Mouse (Mus musculus): ENCODE measurements around the gene Cptp. TPM values are rescaled to one million over a fixed set of nuclear protein-coding genes. Genes with fewer than 3 reads are reported as not detected.

Gene Cptp
- total RNA-seq, 2 experiments from 2014 or later, result 3.4 to 12.6 TPM

DNA sequence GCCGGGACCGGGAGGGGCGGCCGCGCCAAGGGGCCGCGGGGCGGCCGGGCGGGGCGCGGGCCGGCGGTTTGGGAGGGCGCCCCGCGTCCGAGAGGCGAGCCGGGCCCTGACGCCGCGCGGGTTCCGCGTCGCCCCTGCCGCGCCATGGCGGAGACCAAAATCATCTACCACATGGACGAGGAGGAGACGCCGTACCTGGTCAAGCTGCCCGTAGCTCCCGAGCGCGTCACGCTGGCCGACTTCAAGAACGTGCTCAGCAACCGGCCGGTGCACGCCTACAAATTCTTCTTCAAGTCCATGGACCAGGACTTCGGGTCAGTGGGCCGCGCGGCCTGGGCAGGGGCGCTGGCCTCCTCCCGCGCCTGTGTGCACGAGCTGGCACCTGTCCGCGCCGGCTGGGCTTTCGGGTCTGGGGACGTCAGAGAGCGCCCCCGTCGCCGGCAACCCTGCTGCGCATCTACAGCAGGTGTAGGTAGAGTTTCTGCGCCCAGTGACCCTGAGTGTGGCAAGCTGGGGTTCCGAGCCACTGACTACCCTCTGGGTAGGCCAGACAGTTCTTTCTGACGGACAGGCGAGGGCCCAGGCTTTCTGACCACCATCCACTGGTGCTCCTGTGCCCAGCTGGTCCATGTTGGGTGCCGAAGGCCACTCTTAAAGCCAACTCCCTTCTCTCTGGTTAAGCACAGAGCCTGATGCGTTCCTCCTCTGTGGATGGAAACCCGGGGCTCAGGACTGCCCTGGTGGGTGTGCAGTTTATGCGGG lies 21.5 kb downstream of the Cptp start:
- ATAC-seq (replicated peaks; ENCODE audit: low FRiP score, poor library complexity, severe bottlenecking), result peak; percentile 25; the same call in 1 of the 2 replicates

DNA sequence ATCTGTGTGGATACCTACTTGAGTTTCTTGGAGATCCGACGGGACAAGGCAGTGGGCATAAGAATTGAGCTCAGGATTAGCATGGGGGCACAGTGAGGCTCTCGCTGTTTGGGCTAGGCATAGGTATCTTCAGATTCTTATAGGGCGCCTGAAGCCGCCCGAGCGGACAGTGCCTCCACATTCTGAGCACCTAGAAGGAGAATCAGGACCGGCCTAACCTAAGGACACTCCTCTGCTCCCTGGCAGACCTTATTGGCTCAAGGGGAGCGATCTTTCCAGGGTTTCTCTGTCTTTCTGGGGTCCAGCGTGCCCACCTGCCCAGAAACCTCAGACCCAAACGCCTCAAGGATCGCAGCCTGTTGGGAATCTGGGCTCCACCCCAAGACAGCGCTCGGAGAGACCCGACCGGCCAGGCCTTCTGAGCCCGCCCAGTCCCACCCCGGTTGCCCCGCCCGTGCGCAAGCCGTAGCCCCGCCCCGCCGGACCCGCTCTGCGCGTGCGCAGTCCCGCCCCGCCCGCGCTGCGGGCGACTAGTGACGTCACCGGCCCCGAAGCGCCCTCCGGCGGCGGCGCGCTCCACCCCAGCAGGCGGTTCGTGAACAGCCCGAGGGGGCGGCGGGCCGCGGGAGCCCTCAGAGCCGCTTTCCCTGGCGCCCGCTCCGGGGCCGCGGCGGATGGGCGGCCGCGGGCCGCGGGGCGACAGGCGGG lies 22.2 kb downstream of the Cptp start, which contains the start of gene Dvl1:
Gene Dvl1 (plus strand): TSS at position 532 of the 708 bp plus-strand sequence.
- peak; percentile 82 for ATAC-seq (replicated peaks; ENCODE audit: low FRiP score, poor library complexity, severe bottlenecking)

DNA sequence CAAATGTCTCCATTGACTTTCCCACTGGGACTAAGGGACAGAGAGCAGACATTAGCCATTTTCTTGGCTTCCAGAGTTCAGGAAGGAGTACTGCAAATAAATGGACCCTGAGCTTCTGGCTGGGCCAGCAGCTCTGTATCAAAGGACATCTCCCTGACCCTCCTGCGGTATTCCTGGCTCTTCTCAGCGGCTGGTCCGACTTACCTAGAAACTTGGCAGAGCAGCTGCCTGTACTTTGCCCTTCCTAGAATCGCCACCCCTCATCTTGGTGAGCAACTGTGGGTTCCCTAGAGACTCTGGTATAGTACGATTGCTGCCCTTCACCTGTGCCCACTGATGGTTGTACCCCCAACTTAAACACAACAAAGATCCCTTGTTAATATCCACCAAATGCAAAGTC lies 26.0 kb downstream of the Cptp start:
- no peak for ATAC-seq (replicated peaks; ENCODE audit: low FRiP score, poor library complexity, severe bottlenecking)

- no peak for ATAC-seq (replicated peaks; ENCODE audit: low FRiP score, poor library complexity, severe bottlenecking)
These were observed 27.5 kb downstream of the Cptp start for GRCm38 (mm10) chr4:155841651-155842270.

DNA sequence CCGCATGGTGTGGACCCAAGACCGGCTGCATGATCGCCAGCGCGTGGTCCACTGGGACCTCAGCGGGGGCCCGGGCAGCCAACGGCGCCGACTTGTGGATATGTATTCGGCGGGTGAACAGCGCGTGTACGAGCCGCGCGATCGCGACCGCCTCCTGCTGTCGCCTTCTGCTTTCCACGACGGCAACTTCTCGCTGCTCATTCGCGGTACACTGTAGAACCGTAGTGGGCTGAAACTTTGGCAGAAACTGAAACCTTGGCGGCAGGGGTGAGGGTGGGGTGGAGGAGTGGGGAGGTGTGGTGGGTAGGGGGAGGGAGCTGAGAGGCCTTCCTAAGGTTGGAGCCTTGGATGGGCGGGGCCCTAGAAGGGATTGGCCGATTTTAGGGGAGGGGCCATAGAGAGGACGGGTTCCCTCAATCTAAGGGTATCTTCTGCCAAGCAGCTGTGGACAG lies 28.2 kb downstream of the Cptp start:
- ATAC-seq (replicated peaks; ENCODE audit: low FRiP score, poor library complexity, severe bottlenecking), result peak; percentile 45

DNA sequence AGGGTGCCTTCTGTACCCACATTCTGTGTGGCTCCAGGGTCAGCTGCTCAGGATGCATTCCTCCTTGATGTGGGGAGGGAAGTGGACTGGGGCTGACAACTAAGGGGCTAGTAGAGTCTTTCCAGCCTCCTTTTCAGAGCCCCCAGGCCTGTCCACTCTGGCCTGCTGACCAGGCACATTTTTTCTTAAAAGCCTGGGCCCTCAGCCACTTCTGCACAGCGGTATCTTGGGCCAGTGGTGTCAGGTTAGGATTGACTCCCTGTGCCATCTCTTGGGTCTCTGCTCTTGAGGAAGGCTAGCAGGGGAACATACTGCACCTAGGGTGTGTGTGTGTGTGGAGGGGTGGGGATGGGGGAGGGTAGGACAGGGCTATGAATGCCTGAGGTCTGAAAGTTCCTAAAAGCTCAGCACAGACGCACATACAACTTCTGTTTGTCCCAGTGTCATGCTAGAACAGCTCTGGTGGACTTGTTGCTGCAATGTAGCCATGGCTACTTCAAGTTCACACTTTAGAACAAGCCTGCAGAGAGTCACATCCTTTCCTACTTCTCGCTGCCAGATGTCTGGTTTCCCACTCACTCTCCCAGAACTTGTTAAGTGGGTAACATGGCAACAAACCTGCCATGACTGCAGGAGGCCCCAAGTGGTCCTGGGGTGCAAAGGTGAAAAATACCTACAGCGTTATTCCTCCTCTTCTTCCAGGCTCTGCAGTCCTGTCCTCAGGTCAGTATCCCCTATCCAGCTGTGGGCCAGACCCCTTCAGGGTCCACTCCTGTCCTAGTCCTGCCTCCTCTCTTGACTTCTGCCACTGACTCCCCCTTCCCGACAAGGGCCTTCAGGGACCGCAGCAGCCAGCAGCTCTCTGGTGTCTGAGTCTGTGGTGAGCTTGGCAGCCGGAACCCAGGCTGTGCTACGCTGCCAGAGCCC lies 28.9 kb downstream of the Cptp start:
- no peak for ATAC-seq (replicated peaks; ENCODE audit: low FRiP score, poor library complexity, severe bottlenecking)

DNA sequence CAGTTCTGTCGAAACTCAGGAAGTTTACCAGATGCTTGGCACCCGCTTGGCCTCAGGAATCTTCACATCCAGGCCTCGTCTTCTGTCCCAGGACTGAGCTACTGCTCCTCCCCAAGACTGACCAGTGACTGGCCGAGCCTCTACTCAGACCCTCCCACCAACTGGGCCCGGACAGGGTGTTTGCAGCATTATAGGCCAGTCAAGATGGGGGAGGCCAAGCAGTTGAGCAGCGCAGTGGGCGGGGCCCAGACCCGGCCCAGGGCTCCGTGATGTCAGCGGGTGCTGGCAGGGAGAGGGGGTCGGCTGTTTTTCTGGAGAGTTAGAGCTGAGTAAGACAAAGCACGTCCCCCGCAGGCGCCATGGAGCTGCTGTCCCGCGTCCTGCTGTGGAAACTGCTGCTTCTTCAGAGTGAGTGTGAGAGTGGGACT lies 29.7 kb downstream of the Cptp start, which contains the start of gene Mxra8:
Gene Mxra8 (plus strand): TSS at position 198 of the 428 bp plus-strand sequence.
- no peak for ATAC-seq (replicated peaks; ENCODE audit: low FRiP score, poor library complexity, severe bottlenecking)

DNA sequence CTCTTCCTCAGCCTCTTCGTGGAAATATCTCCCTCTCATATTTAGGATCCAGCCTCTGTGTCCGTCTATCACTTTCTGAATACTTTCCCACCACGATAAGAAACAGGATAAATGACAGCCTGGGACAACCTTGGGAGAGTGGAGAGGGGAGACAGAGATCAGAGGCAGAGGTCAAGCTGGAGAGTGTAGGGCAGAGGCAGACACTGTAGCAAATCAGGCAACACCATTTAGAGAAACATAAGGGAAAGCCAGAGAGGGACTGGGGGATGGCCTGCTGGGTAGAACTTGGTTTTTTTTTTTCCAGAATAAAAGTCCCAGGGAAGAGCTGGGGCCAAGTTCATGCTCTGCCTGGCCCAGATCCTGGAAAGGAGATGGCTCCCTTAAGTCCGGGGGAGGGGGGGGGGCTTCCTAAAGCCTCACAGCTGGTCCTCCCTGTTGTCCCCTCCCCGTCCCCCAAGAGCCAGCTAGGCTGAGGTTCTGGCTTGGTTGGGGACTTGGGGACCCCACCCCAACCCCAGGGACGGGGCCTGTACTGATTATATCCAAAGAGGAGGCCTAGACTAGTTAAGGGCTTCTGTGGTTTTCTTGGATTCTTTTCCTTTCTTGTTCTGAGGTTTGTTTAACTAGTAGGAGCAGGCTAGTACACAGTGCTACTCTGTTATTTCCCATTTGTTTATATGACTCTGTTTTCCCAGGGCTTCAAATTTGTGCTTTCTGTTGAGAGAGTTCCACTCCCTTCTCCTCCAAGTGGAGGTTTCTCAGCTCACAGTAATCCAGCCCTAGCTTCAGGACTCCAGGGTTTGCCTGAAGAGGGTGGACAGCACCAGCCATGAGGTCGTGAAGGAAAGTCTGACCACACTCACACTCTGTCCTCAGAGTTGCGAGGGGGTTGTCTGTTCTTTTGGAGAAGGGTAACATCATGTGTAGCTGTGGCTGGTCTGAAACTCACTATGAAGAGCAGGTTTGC lies 30.8 kb downstream of the Cptp start:
- ATAC-seq (replicated peaks; ENCODE audit: low FRiP score, poor library complexity, severe bottlenecking), result no peak

DNA sequence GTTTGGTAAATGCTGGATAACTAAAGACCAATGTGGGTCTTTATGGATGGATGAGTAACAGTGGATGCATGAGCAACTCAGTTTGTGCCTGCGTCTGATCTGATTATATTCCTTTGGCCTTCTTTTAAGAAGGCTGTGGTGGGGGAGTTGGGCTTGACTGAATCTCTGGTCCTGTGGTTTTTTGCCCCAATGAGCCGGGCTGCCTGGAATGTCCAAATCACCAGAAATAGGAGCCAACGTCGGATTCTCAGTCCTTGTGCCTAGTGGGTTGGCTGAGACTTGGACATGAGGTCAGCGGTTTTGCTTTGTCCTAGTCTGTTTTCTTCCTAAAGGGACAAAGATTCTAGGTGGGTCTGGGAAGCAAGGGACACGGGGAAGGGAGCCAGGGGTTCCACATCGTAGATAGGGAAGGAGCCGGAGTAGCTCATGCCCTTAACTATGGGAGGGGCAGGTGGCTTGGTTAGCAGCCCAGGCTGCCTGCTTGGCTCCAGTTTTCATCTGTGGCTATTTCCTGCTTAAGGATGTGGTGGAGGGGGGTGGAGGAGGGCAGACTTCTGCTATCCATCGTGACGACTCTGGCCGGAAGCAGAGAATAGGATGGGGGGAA lies 31.7 kb downstream of the Cptp start:
- ATAC-seq (replicated peaks; ENCODE audit: low FRiP score, poor library complexity, severe bottlenecking), result no peak

GRCm38 (mm10) chr4:155833836-155834235 lies 35.4 kb downstream of the Cptp start:
- ATAC-seq (replicated peaks; ENCODE audit: low FRiP score, poor library complexity, severe bottlenecking), result peak; percentile 54

DNA sequence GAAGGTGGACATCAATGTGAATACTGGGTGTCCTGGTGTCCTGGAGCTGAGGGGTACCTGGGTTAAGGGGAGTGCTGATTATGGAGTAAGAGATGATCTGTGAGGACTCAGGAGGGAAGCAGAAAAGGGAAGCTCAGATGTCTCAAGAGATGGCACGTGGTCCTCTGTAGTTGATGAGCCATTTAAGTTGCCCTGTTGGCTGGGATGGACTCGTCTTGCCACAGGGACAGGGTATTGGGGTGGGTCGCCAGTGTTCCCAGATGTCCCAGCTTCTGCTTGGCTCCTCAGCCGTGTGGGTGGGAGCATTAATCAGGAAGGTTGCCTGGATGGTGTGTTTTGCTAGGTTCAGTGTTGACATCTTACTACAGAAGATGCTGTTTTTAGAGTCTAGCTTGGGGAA lies 36.0 kb downstream of the Cptp start:
- no peak for ATAC-seq (replicated peaks; ENCODE audit: low FRiP score, poor library complexity, severe bottlenecking)

- ATAC-seq (replicated peaks; ENCODE audit: low FRiP score, poor library complexity, severe bottlenecking), result no peak
These were observed 36.9 kb downstream of the Cptp start for GRCm38 (mm10) chr4:155832321-155832720.

- ATAC-seq (replicated peaks; ENCODE audit: low FRiP score, poor library complexity, severe bottlenecking), result peak; percentile 41
These were observed 37.4 kb downstream of the Cptp start for GRCm38 (mm10) chr4:155831831-155832230.

DNA sequence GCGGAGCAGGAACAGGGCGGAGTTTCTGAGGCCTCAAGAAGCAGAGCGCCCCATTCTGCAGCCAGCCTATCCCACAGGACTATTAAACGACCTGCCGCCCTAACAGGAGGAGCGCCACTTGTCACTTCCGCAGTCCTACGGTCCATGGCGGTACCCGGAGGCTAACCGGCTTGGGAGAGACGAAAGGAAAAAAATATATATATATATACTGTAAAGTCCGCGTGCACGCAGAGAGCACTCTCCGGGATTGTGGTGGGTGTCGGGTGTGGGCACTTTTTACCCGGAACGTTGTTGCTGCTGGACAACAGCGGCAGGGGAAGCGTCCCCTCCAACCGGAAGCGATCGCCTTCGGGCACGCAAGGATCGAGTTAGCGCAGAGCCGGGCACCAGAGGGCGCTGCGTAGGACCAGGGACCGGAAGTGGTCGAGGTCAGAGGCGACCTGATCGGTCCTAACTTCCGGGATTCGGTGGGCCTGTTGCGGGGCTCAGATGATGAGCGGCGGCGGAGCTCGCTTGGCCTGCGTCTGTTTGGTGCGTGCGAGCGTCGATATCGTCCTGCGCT lies 38.0 kb downstream of the Cptp start, which contains the start of gene Aurkaip1:
Gene Aurkaip1 (plus strand): TSS at position 68 of the 562 bp plus-strand sequence.
- peak; percentile 92 for ATAC-seq (replicated peaks; ENCODE audit: low FRiP score, poor library complexity, severe bottlenecking)

DNA sequence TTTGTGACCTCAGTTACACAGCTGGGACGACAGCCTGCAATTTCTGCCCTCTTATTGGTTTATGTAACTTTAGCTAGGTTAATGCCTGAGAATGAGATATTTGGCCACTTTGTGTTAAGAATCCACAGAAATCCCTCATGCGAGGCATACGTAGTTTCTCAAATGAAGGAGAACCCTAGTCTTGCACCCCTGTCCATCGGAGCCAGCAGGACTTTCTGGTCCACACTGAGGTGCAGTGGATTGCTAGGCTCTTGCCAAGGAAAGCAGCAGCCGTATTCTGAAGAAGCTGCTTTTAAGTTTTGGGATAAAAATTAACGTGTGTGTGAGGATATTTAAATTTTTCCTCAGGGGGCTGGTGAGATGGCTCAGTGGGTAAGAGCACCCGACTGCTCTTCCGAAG lies 38.6 kb downstream of the Cptp start:
- ATAC-seq (replicated peaks; ENCODE audit: low FRiP score, poor library complexity, severe bottlenecking), result no peak

GRCm38 (mm10) chr4:155829866-155830265 lies 39.4 kb downstream of the Cptp start:
- no peak for ATAC-seq (replicated peaks; ENCODE audit: low FRiP score, poor library complexity, severe bottlenecking)

DNA sequence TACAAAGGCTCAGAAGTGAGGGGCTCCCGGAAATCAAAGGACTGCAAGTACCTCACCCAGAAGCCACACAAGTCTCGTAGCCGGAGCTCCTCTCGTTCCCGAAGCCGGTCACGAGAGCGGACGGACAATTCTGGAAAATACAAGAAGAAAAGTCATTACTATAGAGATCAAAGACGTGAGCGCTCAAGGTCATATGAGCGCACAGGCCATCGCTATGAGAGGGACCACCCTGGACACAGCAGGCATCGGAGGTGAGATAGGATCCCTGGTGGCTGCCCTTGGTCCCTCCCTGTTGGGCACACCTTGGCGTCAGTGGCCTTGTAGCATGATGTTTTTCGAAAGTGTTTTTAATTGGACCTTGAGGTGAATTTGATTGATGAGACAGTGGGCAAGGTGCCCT lies 45.8 kb downstream of the Cptp start:
- ATAC-seq (replicated peaks; ENCODE audit: low FRiP score, poor library complexity, severe bottlenecking), result no peak

DNA sequence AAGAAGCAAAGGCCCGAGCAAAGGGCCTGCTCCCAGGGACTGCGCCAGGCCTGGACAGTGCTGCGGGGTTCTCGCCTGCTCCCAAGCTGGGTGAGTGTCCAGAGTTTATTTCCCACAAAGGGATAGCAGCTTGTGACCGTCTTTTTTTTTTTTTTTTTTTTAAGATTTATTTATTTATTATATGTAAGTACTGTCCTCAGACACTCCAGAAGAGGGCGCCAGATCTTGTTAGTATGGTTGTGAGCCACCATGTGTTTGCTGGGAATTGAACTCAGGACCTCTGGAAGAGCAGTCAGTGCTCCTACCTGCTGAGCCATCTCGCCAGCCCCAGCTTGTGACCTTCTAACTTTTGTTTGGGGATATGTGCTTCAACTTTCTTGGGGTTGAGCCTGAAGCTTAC lies 48.2 kb downstream of the Cptp start:
- no peak for ATAC-seq (replicated peaks; ENCODE audit: low FRiP score, poor library complexity, severe bottlenecking)
